Mouse (Mus musculus): ENCODE measurements at regions not wholly inside any gene's neighbourhood (a gene's known extent, or its start where the extent isn't known, plus 50 kb on each side); places are given as distances from the start of the nearest gene placed in this dataset.

DNA sequence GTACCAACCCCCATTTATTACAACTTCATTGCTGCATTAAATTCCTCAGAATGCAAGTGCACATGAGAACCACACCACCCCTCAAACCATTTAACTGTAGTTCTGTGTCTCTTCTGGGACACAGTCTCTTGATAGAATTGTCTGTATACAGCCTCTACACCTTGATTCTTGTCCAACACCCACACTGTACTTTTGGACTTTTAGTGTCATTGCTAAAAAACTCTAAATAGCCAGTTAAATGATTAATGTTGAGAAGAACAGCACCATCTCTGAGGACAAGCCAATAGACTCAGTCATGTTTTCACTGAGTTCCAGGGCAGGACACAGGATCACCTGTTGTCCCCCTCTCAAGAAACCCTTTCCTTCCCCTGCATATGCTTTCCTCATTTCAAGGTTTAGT is 183.8 kb upstream of the Mctp2 start:
- ATAC-seq (replicated peaks; ENCODE audit: insufficient number of reproducible peaks, low FRiP score, low TSS enrichment, low read depth) (no peak), DNase-seq (ENCODE audit: low spot score) (no peak)
- no peaks in the 10 kb centered on the region for H3K9me3 ChIP-seq (replicated peaks; ENCODE audit: control insufficient read depth, low read length)
- no peak overlapping the region for H3K4me3 ChIP-seq (ENCODE audit: low read depth, low read length)
- no peaks in the 10 kb centered on the region for H3K36me3 ChIP-seq (replicated peaks; ENCODE audit: control insufficient read depth, insufficient read depth, low read depth, low read length)
- no peak overlapping the region for H3K9ac ChIP-seq (replicated peaks; ENCODE audit: low read length)
- H3K4me1 ChIP-seq (ENCODE audit: control insufficient read depth, insufficient read depth, low read length): no peaks in the 10 kb centered on the region
- no peaks in the 10 kb centered on the region for H3K27me3 ChIP-seq (ENCODE audit: control insufficient read depth, insufficient read depth, low read length)
- H3K4me2 ChIP-seq (ENCODE audit: low read depth, low read length): no peak overlapping the region
- H3K27ac ChIP-seq (replicated peaks; ENCODE audit: low read depth, low read length): no peak overlapping the region

DNA sequence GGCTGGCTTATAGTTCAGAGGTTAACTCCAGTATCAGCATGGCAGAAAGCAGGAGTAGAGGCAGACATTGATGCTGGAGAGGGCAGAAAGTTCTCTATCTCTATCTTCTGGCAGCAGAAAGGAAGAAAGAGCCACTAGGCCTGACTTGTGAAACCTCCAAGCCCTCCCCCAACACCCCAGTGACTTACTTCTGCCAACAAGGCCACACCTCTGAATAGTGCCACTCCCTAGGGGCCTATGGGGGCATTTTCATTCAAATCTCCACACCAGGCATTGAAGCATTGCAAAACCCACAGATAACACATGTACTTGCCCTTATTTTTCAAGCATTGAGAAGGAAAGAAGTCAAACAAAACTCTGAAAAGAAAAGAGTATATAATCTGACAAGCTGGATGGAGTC is 186.9 kb upstream of the Mctp2 start:
- Histone ChIP-seq H3K9ac (replicated peaks; ENCODE audit: low read length) (no peak overlapping the region), H3K27ac (replicated peaks; ENCODE audit: low read depth, low read length) (no peak overlapping the region), H3K4me2 (ENCODE audit: low read depth, low read length) (no peak overlapping the region), H3K36me3 (replicated peaks; ENCODE audit: control insufficient read depth, insufficient read depth, low read depth, low read length) (no peaks in the 10 kb centered on the region), H3K4me1 (ENCODE audit: control insufficient read depth, insufficient read depth, low read length) (no peaks in the 10 kb centered on the region), H3K27me3 (ENCODE audit: control insufficient read depth, insufficient read depth, low read length) (no peaks in the 10 kb centered on the region), H3K4me3 (ENCODE audit: low read depth, low read length) (no peak overlapping the region), H3K9me3 (replicated peaks; ENCODE audit: control insufficient read depth, low read length) (no peaks in the 10 kb centered on the region)
- ATAC-seq (replicated peaks; ENCODE audit: insufficient number of reproducible peaks, low FRiP score, low TSS enrichment, low read depth) (no peak), DNase-seq (ENCODE audit: low spot score) (no peak)

DNA sequence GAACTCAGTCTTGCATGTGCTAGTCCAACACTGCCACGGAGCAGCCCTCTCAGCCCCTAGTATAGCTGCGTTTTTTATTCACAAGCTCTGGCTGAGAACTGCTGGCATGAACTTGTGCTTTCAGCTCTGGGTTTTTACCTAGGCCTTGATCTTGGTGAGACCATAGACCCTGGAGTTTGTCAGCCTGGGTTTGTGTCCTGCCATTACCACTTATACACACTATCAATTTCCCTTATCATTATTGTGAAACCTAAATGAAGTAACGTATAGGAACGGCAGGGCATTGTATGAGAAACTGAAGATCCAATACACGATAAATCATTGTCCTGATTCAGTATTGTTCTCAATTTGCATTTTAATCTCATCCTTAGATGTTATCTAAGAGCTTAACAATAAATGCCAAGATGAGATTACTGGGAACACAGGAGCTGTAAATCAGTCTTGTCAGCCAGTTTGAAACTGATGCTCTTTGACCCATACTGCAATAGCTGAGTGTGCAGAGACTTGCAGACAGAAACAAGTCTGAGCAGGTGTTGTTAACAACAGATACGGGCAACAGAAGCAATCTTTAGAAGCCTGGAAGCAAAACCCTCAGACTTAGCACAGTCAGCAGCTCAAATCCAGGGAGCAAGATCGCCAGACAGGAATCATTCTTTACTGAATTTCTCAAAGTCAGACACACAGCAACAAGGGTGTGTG is 190.7 kb upstream of the Mctp2 start:
- Histone ChIP-seq H3K27ac (replicated peaks; ENCODE audit: low read depth, low read length) (no peak overlapping the region), H3K4me2 (ENCODE audit: low read depth, low read length) (no peak overlapping the region), H3K9me3 (replicated peaks; ENCODE audit: control insufficient read depth, low read length) (no peaks in the 10 kb centered on the region), H3K4me1 (ENCODE audit: control insufficient read depth, insufficient read depth, low read length) (no peaks in the 10 kb centered on the region), H3K4me3 (ENCODE audit: low read depth, low read length) (no peak overlapping the region), H3K27me3 (ENCODE audit: control insufficient read depth, insufficient read depth, low read length) (no peaks in the 10 kb centered on the region), H3K36me3 (replicated peaks; ENCODE audit: control insufficient read depth, insufficient read depth, low read depth, low read length) (no peaks in the 10 kb centered on the region), H3K9ac (replicated peaks; ENCODE audit: low read length) (no peak overlapping the region)
- ATAC-seq (replicated peaks; ENCODE audit: insufficient number of reproducible peaks, low FRiP score, low TSS enrichment, low read depth): no peak
- no peak for DNase-seq (ENCODE audit: low spot score)
- 71% methylated on average over 7 of the region's 7 CpGs for WGBS

DNA sequence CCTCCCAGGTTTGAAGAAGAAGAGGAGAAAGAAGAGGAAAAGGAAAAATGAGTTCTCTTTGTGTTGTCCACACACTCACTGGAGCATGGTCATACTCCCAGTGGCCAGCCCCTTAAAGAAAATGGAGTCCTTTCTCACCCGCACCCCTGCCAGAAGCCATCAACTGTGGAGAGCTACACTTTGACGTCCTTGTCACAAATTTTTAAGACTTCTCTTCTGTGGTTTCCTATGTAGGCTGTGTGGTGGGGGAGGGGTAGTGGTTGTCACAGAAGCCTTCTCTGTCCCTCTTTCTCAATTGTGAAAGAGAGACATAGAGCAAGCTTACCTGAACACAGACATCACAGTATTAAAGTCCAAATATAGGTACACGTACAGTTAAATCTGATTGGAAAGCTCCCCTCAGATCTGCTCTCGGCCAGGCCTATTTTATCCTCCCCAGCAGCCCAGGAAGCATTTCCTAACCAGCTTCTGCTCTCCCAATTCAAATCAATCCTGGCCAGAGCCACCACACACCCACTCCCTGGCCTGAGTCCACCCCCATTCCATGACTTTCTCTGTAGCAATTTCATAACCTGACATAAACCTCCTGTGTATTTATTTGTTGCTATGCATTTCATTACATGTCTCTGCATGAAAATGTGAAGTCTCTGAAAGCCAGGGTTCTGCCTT is 192.3 kb upstream of the Mctp2 start:
- DNase-seq (ENCODE audit: low spot score): no peak
- H3K4me3 ChIP-seq (ENCODE audit: low read depth, low read length): no peak overlapping the region
- ATAC-seq (replicated peaks; ENCODE audit: insufficient number of reproducible peaks, low FRiP score, low TSS enrichment, low read depth): no peak
- H3K27ac ChIP-seq (replicated peaks; ENCODE audit: low read depth, low read length): no peak overlapping the region
- 63% methylated on average over 4 of the region's 4 CpGs for WGBS
- H3K27me3 ChIP-seq (ENCODE audit: control insufficient read depth, insufficient read depth, low read length): no peaks in the 10 kb centered on the region
- no peak overlapping the region for H3K4me2 ChIP-seq (ENCODE audit: low read depth, low read length)
- no peaks in the 10 kb centered on the region for H3K4me1 ChIP-seq (ENCODE audit: control insufficient read depth, insufficient read depth, low read length)
- H3K9me3 ChIP-seq (replicated peaks; ENCODE audit: control insufficient read depth, low read length): no peaks in the 10 kb centered on the region
- H3K9ac ChIP-seq (replicated peaks; ENCODE audit: low read length): no peak overlapping the region
- no peaks in the 10 kb centered on the region for H3K36me3 ChIP-seq (replicated peaks; ENCODE audit: control insufficient read depth, insufficient read depth, low read depth, low read length)

DNA sequence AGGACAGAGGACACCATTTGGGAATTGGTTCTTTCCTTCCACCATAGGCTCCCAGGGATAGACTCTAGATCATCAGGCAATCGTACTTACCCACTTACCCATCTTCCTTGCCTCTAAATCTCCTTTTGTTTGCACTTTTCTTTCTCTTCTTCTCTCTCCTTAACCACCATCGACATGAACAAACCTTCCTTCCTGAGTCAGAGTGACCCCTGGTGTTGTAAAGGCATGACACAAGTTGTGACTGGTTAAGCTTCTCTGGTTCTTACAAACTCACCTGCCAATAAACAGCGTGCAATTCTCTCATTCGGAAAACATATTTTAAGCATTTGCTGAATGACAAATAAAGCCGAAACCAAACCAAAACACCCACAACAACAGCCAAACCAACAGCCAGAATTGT is 193.4 kb upstream of the Mctp2 start:
- WGBS: 83% methylated on average over 5 of the region's 5 CpGs
- Histone ChIP-seq H3K9ac (replicated peaks; ENCODE audit: low read length) (no peak overlapping the region), H3K27me3 (ENCODE audit: control insufficient read depth, insufficient read depth, low read length) (no peaks in the 10 kb centered on the region), H3K27ac (replicated peaks; ENCODE audit: low read depth, low read length) (no peak overlapping the region), H3K4me1 (ENCODE audit: control insufficient read depth, insufficient read depth, low read length) (no peaks in the 10 kb centered on the region), H3K4me2 (ENCODE audit: low read depth, low read length) (no peak overlapping the region), H3K36me3 (replicated peaks; ENCODE audit: control insufficient read depth, insufficient read depth, low read depth, low read length) (no peaks in the 10 kb centered on the region), H3K9me3 (replicated peaks; ENCODE audit: control insufficient read depth, low read length) (no peaks in the 10 kb centered on the region), H3K4me3 (ENCODE audit: low read depth, low read length) (no peak overlapping the region)
- ATAC-seq (replicated peaks; ENCODE audit: insufficient number of reproducible peaks, low FRiP score, low TSS enrichment, low read depth): no peak
- DNase-seq (ENCODE audit: low spot score): no peak

DNA sequence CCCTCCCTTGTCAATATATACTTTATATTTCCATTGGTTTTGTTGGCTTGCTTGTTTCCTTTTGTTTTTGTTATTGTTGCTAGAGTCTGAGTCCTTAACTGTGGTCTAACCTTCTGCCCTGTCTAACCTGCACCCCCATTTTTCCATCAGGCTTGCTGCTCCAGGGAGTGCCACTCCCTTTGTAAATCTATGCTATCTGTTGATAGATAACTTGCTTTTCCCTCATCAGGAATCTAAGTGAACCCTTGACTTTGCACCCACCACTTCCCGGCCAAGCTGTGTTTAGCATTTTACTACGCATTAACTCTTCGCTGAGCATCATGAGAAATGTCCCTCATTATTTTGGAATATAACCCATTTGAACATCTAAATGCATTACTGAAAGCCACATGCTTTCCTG is 193.8 kb upstream of the Mctp2 start:
- no peak for DNase-seq (ENCODE audit: low spot score)
- no peak overlapping the region for H3K9ac ChIP-seq (replicated peaks; ENCODE audit: low read length)
- H3K9me3 ChIP-seq (replicated peaks; ENCODE audit: control insufficient read depth, low read length): no peaks in the 10 kb centered on the region
- no peak overlapping the region for H3K4me3 ChIP-seq (ENCODE audit: low read depth, low read length)
- H3K27me3 ChIP-seq (ENCODE audit: control insufficient read depth, insufficient read depth, low read length): no peaks in the 10 kb centered on the region
- no peak overlapping the region for H3K4me2 ChIP-seq (ENCODE audit: low read depth, low read length)
- H3K27ac ChIP-seq (replicated peaks; ENCODE audit: low read depth, low read length): no peak overlapping the region
- ATAC-seq (replicated peaks; ENCODE audit: insufficient number of reproducible peaks, low FRiP score, low TSS enrichment, low read depth): no peak
- no peaks in the 10 kb centered on the region for H3K36me3 ChIP-seq (replicated peaks; ENCODE audit: control insufficient read depth, insufficient read depth, low read depth, low read length)
- 73% methylated on average over 3 of the region's 3 CpGs for WGBS
- H3K4me1 ChIP-seq (ENCODE audit: control insufficient read depth, insufficient read depth, low read length): no peaks in the 10 kb centered on the region

DNA sequence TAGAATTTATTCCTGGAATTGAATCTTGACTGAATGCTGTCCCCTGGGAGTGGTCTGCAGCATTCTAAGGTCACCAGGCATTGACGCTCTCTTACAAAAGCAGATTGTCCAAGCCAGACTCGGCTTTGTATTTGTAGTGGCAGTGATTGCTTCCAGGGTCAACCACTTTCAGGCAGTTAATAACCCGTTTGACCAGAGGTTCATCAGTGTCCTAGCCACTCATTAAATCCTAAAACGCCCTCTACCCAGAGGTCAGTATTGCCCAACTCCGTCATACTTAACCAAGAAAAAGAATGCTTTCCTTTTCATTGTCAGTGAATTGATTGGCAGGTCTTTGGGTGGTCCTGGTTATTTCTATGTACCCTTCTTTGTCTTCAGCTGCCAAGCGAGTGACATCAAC is 194.6 kb upstream of the Mctp2 start:
- WGBS: 29% methylated on average over 6 of the region's 6 CpGs
- no peak for DNase-seq (ENCODE audit: low spot score)
- no peak for ATAC-seq (replicated peaks; ENCODE audit: insufficient number of reproducible peaks, low FRiP score, low TSS enrichment, low read depth)

DNA sequence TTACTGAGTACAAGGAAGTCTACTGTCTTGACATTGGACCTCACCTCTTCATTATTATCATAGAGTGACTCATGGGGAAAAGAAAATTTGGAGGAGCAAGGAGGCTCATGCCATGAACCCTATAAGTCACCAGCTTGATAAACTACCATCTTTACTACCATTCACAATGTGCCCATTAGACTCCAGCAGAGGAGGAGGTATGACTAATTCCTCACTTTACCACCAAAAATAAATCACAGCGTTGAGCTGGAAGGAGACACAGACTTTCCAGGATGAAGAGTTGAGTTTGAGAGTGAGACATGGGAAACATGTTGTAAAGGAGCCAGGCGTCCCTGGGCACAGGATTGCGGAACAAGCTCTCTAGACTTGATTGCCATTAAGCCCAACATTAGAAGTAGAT is 195.0 kb upstream of the Mctp2 start:
- Histone ChIP-seq H3K27ac (replicated peaks; ENCODE audit: low read depth, low read length) (no peak overlapping the region), H3K9me3 (replicated peaks; ENCODE audit: control insufficient read depth, low read length) (no peaks in the 10 kb centered on the region), H3K4me3 (ENCODE audit: low read depth, low read length) (no peak overlapping the region), H3K36me3 (replicated peaks; ENCODE audit: control insufficient read depth, insufficient read depth, low read depth, low read length) (no peaks in the 10 kb centered on the region), H3K9ac (replicated peaks; ENCODE audit: low read length) (no peak overlapping the region), H3K4me2 (ENCODE audit: low read depth, low read length) (no peak overlapping the region), H3K27me3 (ENCODE audit: control insufficient read depth, insufficient read depth, low read length) (no peaks in the 10 kb centered on the region), H3K4me1 (ENCODE audit: control insufficient read depth, insufficient read depth, low read length) (no peaks in the 10 kb centered on the region)
- no peak for DNase-seq (ENCODE audit: low spot score)
- no peak for ATAC-seq (replicated peaks; ENCODE audit: insufficient number of reproducible peaks, low FRiP score, low TSS enrichment, low read depth)
- WGBS: 89% methylated on average over 3 of the region's 3 CpGs

More for the DNA sequence above, 194.6 kb upstream of the Mctp2 start:
- Histone ChIP-seq H3K36me3 (replicated peaks; ENCODE audit: control insufficient read depth, insufficient read depth, low read depth, low read length) (no peaks in the 10 kb centered on the region), H3K9me3 (replicated peaks; ENCODE audit: control insufficient read depth, low read length) (no peaks in the 10 kb centered on the region), H3K4me3 (ENCODE audit: low read depth, low read length) (no peak overlapping the region), H3K27me3 (ENCODE audit: control insufficient read depth, insufficient read depth, low read length) (no peaks in the 10 kb centered on the region), H3K27ac (replicated peaks; ENCODE audit: low read depth, low read length) (no peak overlapping the region), H3K4me1 (ENCODE audit: control insufficient read depth, insufficient read depth, low read length) (no peaks in the 10 kb centered on the region), H3K9ac (replicated peaks; ENCODE audit: low read length) (no peak overlapping the region), H3K4me2 (ENCODE audit: low read depth, low read length) (no peak overlapping the region)

Measured in embryonic facial prominence, embryonic 11.5 days (tissue).